8 mouse cellular contexts compared by ENCODE assay signal in genomic region chr12:79191701-79192100, GRCm38 (mm10). TPM values are rescaled to one million over a fixed set of nuclear protein-coding genes. Genes with fewer than 3 reads are reported as not detected.
DNase-seq lines count a peak whose midpoint lies in the region; ATAC-seq and TF ChIP-seq lines count a peak whose summit lies in the region.

No protein-coding gene starts in this region.

- peak overlapping the region; percentile 40; the same call in 1 of the 2 replicates for H3K27ac ChIP-seq in forebrain, embryonic 13.5 days
- 0 out of 2 replicates have a peak overlapping the region, but pooled peaks have one; percentile 19 for H3K27ac ChIP-seq in lung, embryonic 14.5 days (ENCODE audit: low read depth)

- no peaks in the 10 kb centered on the region for H3K9me3 ChIP-seq in G1E (replicated peaks)
- no peaks in the 10 kb centered on the region for H3K9me3 ChIP-seq in forebrain, embryonic 13.5 days (replicated peaks)
- H3K9me3 ChIP-seq in lung, embryonic 14.5 days (ENCODE audit: low read depth, low read length): no peaks in the 10 kb centered on the region

- 6% methylated on average over 14 of the region's 14 CpGs for WGBS in forebrain, embryonic 13.5 days
- WGBS in lung, embryonic 14.5 days: 5% methylated on average over 14 of the region's 14 CpGs

- H3K27me3 ChIP-seq in G1E (ENCODE audit: insufficient read depth, low read length): 0 out of 2 replicates have a peak, but pooled peaks cover 3% of the 10 kb centered on the region
- H3K27me3 ChIP-seq in forebrain, embryonic 13.5 days: no peaks in the 10 kb centered on the region
- H3K27me3 ChIP-seq in lung, embryonic 14.5 days (ENCODE audit: insufficient read depth, low read length): no peaks in the 10 kb centered on the region

- H3K4me3 ChIP-seq in G1E (ENCODE audit: low read depth, low read length): peak overlapping the region; percentile 72
- H3K4me3 ChIP-seq in forebrain, embryonic 13.5 days: peak overlapping the region; percentile 71
- H3K4me3 ChIP-seq in lung, embryonic 14.5 days (ENCODE audit: low read depth, low read length): peak overlapping the region; percentile 63

- DNase-seq in G1E (ENCODE audit: low spot score): peak; percentile 90
- DNase-seq in heart, postnatal 10 days: peak; percentile 83 to 86
- peak; percentile 83 to 87 for DNase-seq in kidney, postnatal 4 days
- peak; percentile 95 for DNase-seq in lung, embryonic 14.5 days
- DNase-seq in thymus, adult 18-20 months: peak; percentile 63 to 73

- peaks cover 35% of the 10 kb centered on the region for H3K36me3 ChIP-seq in G1E (replicated peaks)
- peaks cover 16% of the 10 kb centered on the region for H3K36me3 ChIP-seq in forebrain, embryonic 13.5 days (ENCODE audit: poor library complexity, severe bottlenecking)
- peaks cover 16% of the 10 kb centered on the region for H3K36me3 ChIP-seq in lung, embryonic 14.5 days (ENCODE audit: insufficient read depth)

- peaks cover 33% of the 10 kb centered on the region for H3K4me1 ChIP-seq in G1E (ENCODE audit: insufficient read depth, low read depth, low read length)
- H3K4me1 ChIP-seq in forebrain, embryonic 13.5 days: peaks cover 18% of the 10 kb centered on the region
- 0 out of 2 replicates have a peak, but pooled peaks cover 5% of the 10 kb centered on the region for H3K4me1 ChIP-seq in lung, embryonic 14.5 days (ENCODE audit: insufficient read depth)

- intact Hi-C loops in heart, postnatal 10 days (cut with DNase I): no loop called here

- no peak for TF ChIP-seq CTCF in G1E (IDR thresholded peaks at IDR 0.05; ENCODE audit: low read depth, low read length)
- peak; percentile 71 for TF ChIP-seq CTCF in lung, embryonic 14.5 days (IDR thresholded peaks at IDR 0.05; ENCODE audit: low read depth)

- peak overlapping the region; percentile 78 for H3K4me2 ChIP-seq in forebrain, embryonic 13.5 days
- peak overlapping the region; percentile 69 for H3K4me2 ChIP-seq in lung, embryonic 14.5 days

- ATAC-seq in G1E (ENCODE audit: extremely low read depth, insufficient number of reproducible peaks, low FRiP score, poor library complexity, severe bottlenecking): peak; percentile 75
- peak; percentile 92 for ATAC-seq in cerebellum, adult (ENCODE audit: insufficient number of reproducible peaks, low FRiP score, low TSS enrichment)
- ATAC-seq in forebrain, embryonic 13.5 days: peak; percentile 93
- ATAC-seq in lung, embryonic 14.5 days (ENCODE audit: insufficient read depth): peak; percentile 91
- ATAC-seq in neutrophil, adult 5-6 weeks (ENCODE audit: extremely low read depth, insufficient number of reproducible peaks, low FRiP score, poor library complexity, severe bottlenecking): peak; percentile 90

- peak overlapping the region; percentile 74 for H3K9ac ChIP-seq in forebrain, embryonic 13.5 days
- peak overlapping the region; percentile 50 for H3K9ac ChIP-seq in lung, embryonic 14.5 days

RNA-seq across cellular contexts. Expression of gene Rdh11, which starts 0.4 kb away (rescaled TPM):
- total RNA-seq in G1E (2014; fragmentation: Nextera tagmentation): 26.5 and 49.6 TPM in 2 replicates
- total RNA-seq in G1E (2017): 55.6 and 58.1 TPM in 2 replicates
- polyA plus RNA-seq in G1E (2012): 1.4 and 1.5 TPM in 2 replicates
- 25.2 and 26.1 TPM in 2 replicates for polyA plus RNA-seq in forebrain, embryonic 13.5 days (2015; fragmentation: Nextera tagmentation; extraction: Ambion mirVana)
- 1 to 10 TPM; 7.2 to 8.5 TPM for total RNA-seq in heart, postnatal 10 days (2021)
- 26.0 and 26.6 TPM in 2 replicates for polyA plus RNA-seq in lung, embryonic 14.5 days (2014; fragmentation: Nextera tagmentation; extraction: Ambion mirVana)
- 19.6 and 20.9 TPM in 2 replicates for total RNA-seq in neutrophil, adult 5-6 weeks (2017)

RNA-seq across cellular contexts. Expression of gene Rdh12, which starts 17.0 kb away (rescaled TPM):
- total RNA-seq in G1E (2014; fragmentation: Nextera tagmentation) (not detected in 2 replicates), G1E (2017) (0.12 and 0.27 TPM in 2 replicates)
- polyA plus RNA-seq in G1E (2012): not detected in 2 replicates
- 1.0 and 1.5 TPM in 2 replicates for polyA plus RNA-seq in forebrain, embryonic 13.5 days (2015; fragmentation: Nextera tagmentation; extraction: Ambion mirVana)
- under 1 TPM; 0.31 to 0.32 TPM for total RNA-seq in heart, postnatal 10 days (2021)
- 1.9 and 2.3 TPM in 2 replicates for polyA plus RNA-seq in lung, embryonic 14.5 days (2014; fragmentation: Nextera tagmentation; extraction: Ambion mirVana)
- total RNA-seq in neutrophil, adult 5-6 weeks (2017): 73.3 and 81.9 TPM in 2 replicates

RNA-seq across cellular contexts. Expression of gene Vti1b, which starts 19.2 kb away (rescaled TPM):
- 25.8 and 26.0 TPM in 2 replicates for total RNA-seq in G1E (2014; fragmentation: Nextera tagmentation)
- 210 and 233 TPM in 2 replicates for total RNA-seq in G1E (2017)
- polyA plus RNA-seq in G1E (2012): 80.7 and 82.8 TPM in 2 replicates
- polyA plus RNA-seq in forebrain, embryonic 13.5 days (2015; fragmentation: Nextera tagmentation; extraction: Ambion mirVana): 139 and 152 TPM in 2 replicates
- 10 to 100 TPM; 62.1 to 69.2 TPM for total RNA-seq in heart, postnatal 10 days (2021)
- 77.5 and 79.6 TPM in 2 replicates for polyA plus RNA-seq in lung, embryonic 14.5 days (2014; fragmentation: Nextera tagmentation; extraction: Ambion mirVana)
- 162 and 189 TPM in 2 replicates for total RNA-seq in neutrophil, adult 5-6 weeks (2017)

Comparison
In these comparisons a context has a peak if more than half of its experiments do, and no peak if none do; other contexts are left out.
1. Peak in every context shown above with its lines: DNase-seq, ATAC-seq, H3K4me3 ChIP-seq and H3K27ac ChIP-seq.
2. RNA of gene Rdh12, which starts 17.0 kb away (total RNA-seq): 73.3 to 81.9 TPM in neutrophil, adult 5-6 weeks; 0.31 to 0.32 TPM in heart, postnatal 10 days and 0.12 to 0.27 TPM in G1E; every median in the first group is over 10 times any median in the second.